Mouse (Mus musculus): ENCODE results near the gene Tjp3. TPM values are rescaled to one million over a fixed set of nuclear protein-coding genes. Genes with fewer than 3 reads are reported as not detected.

The Tjp3 gene
- polyA plus RNA-seq, 1 experiment from 2014 or later = 4.8 TPM

- DNase-seq (ENCODE audit: low spot score) (no peak), ATAC-seq (no peak)
- H3K9ac ChIP-seq (ENCODE audit: low read length) = no peak overlapping the region
- H3K9me3 ChIP-seq (replicated peaks; ENCODE audit: control insufficient read depth, low read length) = no peaks in the 10 kb centered on the region
- H3K4me3 ChIP-seq (ENCODE audit: low read depth, low read length) = no peak overlapping the region
- H3K36me3 ChIP-seq (ENCODE audit: control insufficient read depth, insufficient read depth, low read length) = no peaks in the 10 kb centered on the region
- peaks cover 36% of the 10 kb centered on the region for H3K27me3 ChIP-seq (replicated peaks; ENCODE audit: control insufficient read depth, insufficient read depth, low read length)
- H3K27ac ChIP-seq (ENCODE audit: low read depth, low read length) = no peak overlapping the region
- peaks cover 5% of the 10 kb centered on the region for H3K4me1 ChIP-seq (ENCODE audit: control insufficient read depth, insufficient read depth, low read length)
- no peak overlapping the region for H3K4me2 ChIP-seq (ENCODE audit: low read length)
- WGBS = 67% methylated on average over 1 of the region's 1 CpGs
These were observed 36.5 kb downstream of the Tjp3 start for GRCm38 (mm10) chr10:81254886-81255285.

GRCm38 (mm10) chr10:81252424-81253419 lies 38.7 kb downstream of the Tjp3 start, which contains the start of gene Matk:
Matk (plus strand) TSS chr10:81252935.
- no peak within 1 kb of the TSS for H3K27ac ChIP-seq (ENCODE audit: low read depth, low read length)
- H3K9ac ChIP-seq (ENCODE audit: low read length) = peak within 1 kb of the TSS; percentile 45; the same call in 1 of the 2 replicates
- peaks cover 23% of the 10 kb centered on the region for H3K27me3 ChIP-seq (replicated peaks; ENCODE audit: control insufficient read depth, insufficient read depth, low read length)

GRCm38 (mm10) chr10:81249442-81249841 lies 41.9 kb downstream of the Tjp3 start:
- Histone ChIP-seq H3K9me3 (replicated peaks; ENCODE audit: control insufficient read depth, low read length) (no peaks in the 10 kb centered on the region), H3K27ac (ENCODE audit: low read depth, low read length) (no peak overlapping the region), H3K4me3 (ENCODE audit: low read depth, low read length) (no peak overlapping the region), H3K4me2 (ENCODE audit: low read length) (no peak overlapping the region), H3K9ac (ENCODE audit: low read length) (no peak overlapping the region), H3K27me3 (replicated peaks; ENCODE audit: control insufficient read depth, insufficient read depth, low read length) (peaks cover 10% of the 10 kb centered on the region), H3K36me3 (ENCODE audit: control insufficient read depth, insufficient read depth, low read length) (0 out of 2 replicates have a peak, but pooled peaks cover 3% of the 10 kb centered on the region), H3K4me1 (ENCODE audit: control insufficient read depth, insufficient read depth, low read length) (peaks cover 4% of the 10 kb centered on the region; the same call in 1 of the 2 replicates)
- WGBS = 83% methylated on average over 8 of the region's 8 CpGs
- DNase-seq (ENCODE audit: low spot score) = no peak
- ATAC-seq = no peak

More at GRCm38 (mm10) chr10:81252424-81253419, 38.7 kb downstream of the Tjp3 start, which contains the start of gene Matk:
- DNase-seq (ENCODE audit: low spot score) (peak; percentile 73), ATAC-seq (peak; percentile 72)
- 4% methylated on average over 39 of the region's 44 CpGs for WGBS
- Histone ChIP-seq H3K4me1 (ENCODE audit: control insufficient read depth, insufficient read depth, low read length) (peaks cover 5% of the 10 kb centered on the region; the same call in 1 of the 2 replicates), H3K9me3 (replicated peaks; ENCODE audit: control insufficient read depth, low read length) (no peaks in the 10 kb centered on the region), H3K4me2 (ENCODE audit: low read length) (peak within 1 kb of the TSS; percentile 50), H3K36me3 (ENCODE audit: control insufficient read depth, insufficient read depth, low read length) (0 out of 2 replicates have a peak, but pooled peaks cover 3% of the 10 kb centered on the region), H3K4me3 (ENCODE audit: low read depth, low read length) (0 out of 2 replicates have a peak within 1 kb of the TSS, but pooled peaks have one; percentile 3)

GRCm38 (mm10) chr10:81247804-81248203 lies 43.6 kb downstream of the Tjp3 start:
- Histone ChIP-seq H3K27ac (ENCODE audit: low read depth, low read length) (no peak overlapping the region), H3K4me2 (ENCODE audit: low read length) (no peak overlapping the region), H3K9me3 (replicated peaks; ENCODE audit: control insufficient read depth, low read length) (no peaks in the 10 kb centered on the region), H3K9ac (ENCODE audit: low read length) (no peak overlapping the region), H3K4me1 (ENCODE audit: control insufficient read depth, insufficient read depth, low read length) (peaks cover 2% of the 10 kb centered on the region; the same call in 1 of the 2 replicates), H3K36me3 (ENCODE audit: control insufficient read depth, insufficient read depth, low read length) (0 out of 2 replicates have a peak, but pooled peaks cover 3% of the 10 kb centered on the region), H3K4me3 (ENCODE audit: low read depth, low read length) (no peak overlapping the region), H3K27me3 (replicated peaks; ENCODE audit: control insufficient read depth, insufficient read depth, low read length) (peaks cover 6% of the 10 kb centered on the region)
- no peak for DNase-seq (ENCODE audit: low spot score)
- no peak for ATAC-seq
- WGBS = 98% methylated on average over 2 of the region's 2 CpGs

- Histone ChIP-seq H3K4me1 (ENCODE audit: control insufficient read depth, insufficient read depth, low read length) (no peaks in the 10 kb centered on the region), H3K4me2 (ENCODE audit: low read length) (no peak overlapping the region), H3K4me3 (ENCODE audit: low read depth, low read length) (no peak overlapping the region), H3K9ac (ENCODE audit: low read length) (peak overlapping the region; percentile 17; the same call in 1 of the 2 replicates), H3K9me3 (replicated peaks; ENCODE audit: control insufficient read depth, low read length) (no peaks in the 10 kb centered on the region), H3K27ac (ENCODE audit: low read depth, low read length) (no peak overlapping the region), H3K36me3 (ENCODE audit: control insufficient read depth, insufficient read depth, low read length) (peaks cover 3% of the 10 kb centered on the region; the same call in 1 of the 2 replicates), H3K27me3 (replicated peaks; ENCODE audit: control insufficient read depth, insufficient read depth, low read length) (peaks cover 6% of the 10 kb centered on the region; the same call in 1 of the 2 replicates)
- ATAC-seq = no peak
- 89% methylated on average over 6 of the region's 6 CpGs for WGBS
- DNase-seq (ENCODE audit: low spot score) = no peak
These were observed 46.2 kb downstream of the Tjp3 start for GRCm38 (mm10) chr10:81245166-81245565.

GRCm38 (mm10) chr10:81244595-81244994 lies 46.8 kb downstream of the Tjp3 start:
- ATAC-seq (peak; percentile 69), DNase-seq (ENCODE audit: low spot score) (peak; percentile 62)
- H3K36me3 ChIP-seq (ENCODE audit: control insufficient read depth, insufficient read depth, low read length) = peaks cover 3% of the 10 kb centered on the region; the same call in 1 of the 2 replicates
- H3K4me1 ChIP-seq (ENCODE audit: control insufficient read depth, insufficient read depth, low read length) = no peaks in the 10 kb centered on the region
- H3K27ac ChIP-seq (ENCODE audit: low read depth, low read length) = no peak overlapping the region
- no peak overlapping the region for H3K4me2 ChIP-seq (ENCODE audit: low read length)
- H3K9ac ChIP-seq (ENCODE audit: low read length) = peak overlapping the region; percentile 17; the same call in 1 of the 2 replicates
- H3K4me3 ChIP-seq (ENCODE audit: low read depth, low read length) = no peak overlapping the region
- whole genome bisulfite sequencing = 9% methylated on average over 17 of the region's 17 CpGs
- H3K27me3 ChIP-seq (replicated peaks; ENCODE audit: control insufficient read depth, insufficient read depth, low read length) = peaks cover 11% of the 10 kb centered on the region; the same call in 1 of the 2 replicates
- H3K9me3 ChIP-seq (replicated peaks; ENCODE audit: control insufficient read depth, low read length) = no peaks in the 10 kb centered on the region

GRCm38 (mm10) chr10:81244146-81244545 lies 47.2 kb downstream of the Tjp3 start:
- Histone ChIP-seq H3K36me3 (ENCODE audit: control insufficient read depth, insufficient read depth, low read length) (peaks cover 3% of the 10 kb centered on the region; the same call in 1 of the 2 replicates), H3K4me3 (ENCODE audit: low read depth, low read length) (no peak overlapping the region), H3K9me3 (replicated peaks; ENCODE audit: control insufficient read depth, low read length) (no peaks in the 10 kb centered on the region), H3K27me3 (replicated peaks; ENCODE audit: control insufficient read depth, insufficient read depth, low read length) (peaks cover 15% of the 10 kb centered on the region; the same call in 1 of the 2 replicates), H3K4me2 (ENCODE audit: low read length) (no peak overlapping the region), H3K27ac (ENCODE audit: low read depth, low read length) (no peak overlapping the region), H3K4me1 (ENCODE audit: control insufficient read depth, insufficient read depth, low read length) (no peaks in the 10 kb centered on the region), H3K9ac (ENCODE audit: low read length) (no peak overlapping the region)
- DNase-seq (ENCODE audit: low spot score) = no peak
- 67% methylated on average over 4 of the region's 4 CpGs for WGBS
- ATAC-seq = peak; percentile 9; the same call in 1 of the 2 replicates

GRCm38 (mm10) chr10:81242021-81242420 lies 49.4 kb downstream of the Tjp3 start:
- Histone ChIP-seq H3K9ac (ENCODE audit: low read length) (no peak overlapping the region), H3K36me3 (ENCODE audit: control insufficient read depth, insufficient read depth, low read length) (no peaks in the 10 kb centered on the region; the same call in 1 of the 2 replicates), H3K4me1 (ENCODE audit: control insufficient read depth, insufficient read depth, low read length) (no peaks in the 10 kb centered on the region), H3K27ac (ENCODE audit: low read depth, low read length) (no peak overlapping the region), H3K9me3 (replicated peaks; ENCODE audit: control insufficient read depth, low read length) (no peaks in the 10 kb centered on the region), H3K4me2 (ENCODE audit: low read length) (no peak overlapping the region), H3K4me3 (ENCODE audit: low read depth, low read length) (no peak overlapping the region), H3K27me3 (replicated peaks; ENCODE audit: control insufficient read depth, insufficient read depth, low read length) (peaks cover 15% of the 10 kb centered on the region; the same call in 1 of the 2 replicates)
- no peak for DNase-seq (ENCODE audit: low spot score)
- whole genome bisulfite sequencing = 93% methylated on average over 16 of the region's 16 CpGs
- no peak for ATAC-seq

All from forebrain, embryonic 14.5 days (tissue).